Mouse (Mus musculus): ENCODE data around the gene Cd200r1. TPM values are rescaled to one million over a fixed set of nuclear protein-coding genes. Genes with fewer than 3 reads are reported as not detected.

Cd200r1 gene
- 1.3 and 1.8 TPM in 2 replicates for total RNA-seq (2014; rRNA removed)
- 0.29 and 0.31 TPM in 2 replicates for polyA plus RNA-seq (2012; rRNA removed)

GRCm38 (mm10) chr16:44765555-44766319 lies at the start of gene Cd200r1:
Gene Cd200r1, plus strand, starts transcription at chr16:44765736.
- peak within 1 kb of the TSS; percentile 60 for H3K4me3 ChIP-seq (ENCODE audit: insufficient read depth, low read depth, low read length)
- no peaks in the 10 kb centered on the region for H3K36me3 ChIP-seq (ENCODE audit: control insufficient read depth, insufficient read depth, low read length)
- no peak within 1 kb of the TSS for H3K27ac ChIP-seq (replicated peaks; ENCODE audit: insufficient read depth, low read depth, low read length)
- peak within 1 kb of the TSS; percentile 44 for H3K9ac ChIP-seq (ENCODE audit: low read depth, low read length)
- no peak for TF ChIP-seq CTCF (IDR thresholded peaks at IDR 0.05; ENCODE audit: low read depth, low read length)
- TF ChIP-seq POLR2A (IDR thresholded peaks at IDR 0.05; ENCODE audit: extremely low read depth, insufficient read depth, low read length) = no peak
- no peaks in the 10 kb centered on the region for H3K4me1 ChIP-seq (ENCODE audit: control insufficient read depth, insufficient read depth, low read length)
- no peaks in the 10 kb centered on the region for H3K79me2 ChIP-seq (ENCODE audit: control insufficient read depth, insufficient read depth, low read length)
- DNase-seq (ENCODE audit: extremely low read depth, low read depth, low spot score) = peak; percentile 14
- H3K27me3 ChIP-seq (ENCODE audit: control insufficient read depth, insufficient read depth, low read length) = no peaks in the 10 kb centered on the region
- 66% methylated on average over 22 of the region's 22 CpGs for WGBS

- peak; percentile 10 for DNase-seq (ENCODE audit: extremely low read depth, low read depth, low spot score)
- TF ChIP-seq CTCF (IDR thresholded peaks at IDR 0.05; ENCODE audit: low read depth, low read length) (0 out of 2 replicates have a peak, but pooled peaks have one; percentile 4), POLR2A (IDR thresholded peaks at IDR 0.05; ENCODE audit: extremely low read depth, insufficient read depth, low read length) (no peak)
- no peaks in the 10 kb centered on the region for H3K79me2 ChIP-seq (ENCODE audit: control insufficient read depth, insufficient read depth, low read length)
- H3K27me3 ChIP-seq (ENCODE audit: control insufficient read depth, insufficient read depth, low read length) = no peaks in the 10 kb centered on the region
- H3K9ac ChIP-seq (ENCODE audit: low read depth, low read length) = no peak overlapping the region
- H3K36me3 ChIP-seq (ENCODE audit: control insufficient read depth, insufficient read depth, low read length) = peaks cover 6% of the 10 kb centered on the region; the same call in 1 of the 2 replicates
- H3K4me3 ChIP-seq (ENCODE audit: insufficient read depth, low read depth, low read length) = no peak overlapping the region
- WGBS = 51% methylated on average over 10 of the region's 10 CpGs
- no peaks in the 10 kb centered on the region for H3K4me1 ChIP-seq (ENCODE audit: control insufficient read depth, insufficient read depth, low read length)
- no peak overlapping the region for H3K27ac ChIP-seq (replicated peaks; ENCODE audit: insufficient read depth, low read depth, low read length)
Observed at GRCm38 (mm10) chr16:44716305-44717140, 49.0 kb upstream of the Cd200r1 start.

GRCm38 (mm10) chr16:44717141-44717634 lies 48.3 kb upstream of the Cd200r1 start:
- TF ChIP-seq CTCF (IDR thresholded peaks at IDR 0.05; ENCODE audit: low read depth, low read length) (no peak), POLR2A (IDR thresholded peaks at IDR 0.05; ENCODE audit: extremely low read depth, insufficient read depth, low read length) (no peak)

GRCm38 (mm10) chr16:44717838-44718237 lies 47.7 kb upstream of the Cd200r1 start:
- no peak for DNase-seq (ENCODE audit: extremely low read depth, low read depth, low spot score)
- Histone ChIP-seq H3K27ac (replicated peaks; ENCODE audit: insufficient read depth, low read depth, low read length) (no peak overlapping the region), H3K4me1 (ENCODE audit: control insufficient read depth, insufficient read depth, low read length) (no peaks in the 10 kb centered on the region), H3K9ac (ENCODE audit: low read depth, low read length) (no peak overlapping the region), H3K79me2 (ENCODE audit: control insufficient read depth, insufficient read depth, low read length) (no peaks in the 10 kb centered on the region), H3K4me3 (ENCODE audit: insufficient read depth, low read depth, low read length) (no peak overlapping the region), H3K36me3 (ENCODE audit: control insufficient read depth, insufficient read depth, low read length) (peaks cover 6% of the 10 kb centered on the region; the same call in 1 of the 2 replicates), H3K27me3 (ENCODE audit: control insufficient read depth, insufficient read depth, low read length) (no peaks in the 10 kb centered on the region)
- TF ChIP-seq CTCF (IDR thresholded peaks at IDR 0.05; ENCODE audit: low read depth, low read length) (no peak), POLR2A (IDR thresholded peaks at IDR 0.05; ENCODE audit: extremely low read depth, insufficient read depth, low read length) (no peak)
- WGBS = 88% methylated on average over 2 of the region's 2 CpGs

More at GRCm38 (mm10) chr16:44717141-44717634, 48.3 kb upstream of the Cd200r1 start:
- Histone ChIP-seq H3K4me3 (ENCODE audit: insufficient read depth, low read depth, low read length) (no peak overlapping the region), H3K27ac (replicated peaks; ENCODE audit: insufficient read depth, low read depth, low read length) (no peak overlapping the region), H3K36me3 (ENCODE audit: control insufficient read depth, insufficient read depth, low read length) (peaks cover 6% of the 10 kb centered on the region; the same call in 1 of the 2 replicates), H3K79me2 (ENCODE audit: control insufficient read depth, insufficient read depth, low read length) (no peaks in the 10 kb centered on the region), H3K4me1 (ENCODE audit: control insufficient read depth, insufficient read depth, low read length) (no peaks in the 10 kb centered on the region), H3K27me3 (ENCODE audit: control insufficient read depth, insufficient read depth, low read length) (no peaks in the 10 kb centered on the region), H3K9ac (ENCODE audit: low read depth, low read length) (no peak overlapping the region)
- no peak for DNase-seq (ENCODE audit: extremely low read depth, low read depth, low spot score)
- 85% methylated on average over 2 of the region's 2 CpGs for WGBS

GRCm38 (mm10) chr16:44719349-44719748 lies 46.2 kb upstream of the Cd200r1 start:
- WGBS = 88% methylated on average over 7 of the region's 7 CpGs
- TF ChIP-seq CTCF (IDR thresholded peaks at IDR 0.05; ENCODE audit: low read depth, low read length) = no peak
- no peak for TF ChIP-seq POLR2A (IDR thresholded peaks at IDR 0.05; ENCODE audit: extremely low read depth, insufficient read depth, low read length)
- Histone ChIP-seq H3K27ac (replicated peaks; ENCODE audit: insufficient read depth, low read depth, low read length) (no peak overlapping the region), H3K79me2 (ENCODE audit: control insufficient read depth, insufficient read depth, low read length) (no peaks in the 10 kb centered on the region; the same call in 1 of the 2 replicates), H3K9ac (ENCODE audit: low read depth, low read length) (no peak overlapping the region), H3K36me3 (ENCODE audit: control insufficient read depth, insufficient read depth, low read length) (peaks cover 6% of the 10 kb centered on the region; the same call in 1 of the 2 replicates), H3K27me3 (ENCODE audit: control insufficient read depth, insufficient read depth, low read length) (no peaks in the 10 kb centered on the region), H3K4me1 (ENCODE audit: control insufficient read depth, insufficient read depth, low read length) (no peaks in the 10 kb centered on the region), H3K4me3 (ENCODE audit: insufficient read depth, low read depth, low read length) (no peak overlapping the region)
- DNase-seq (ENCODE audit: extremely low read depth, low read depth, low spot score) = no peak

Data from liver, adult 2 months (tissue).